Comparison of ENCODE assay signal across 21 mouse cellular contexts in the genomic region with DNA sequence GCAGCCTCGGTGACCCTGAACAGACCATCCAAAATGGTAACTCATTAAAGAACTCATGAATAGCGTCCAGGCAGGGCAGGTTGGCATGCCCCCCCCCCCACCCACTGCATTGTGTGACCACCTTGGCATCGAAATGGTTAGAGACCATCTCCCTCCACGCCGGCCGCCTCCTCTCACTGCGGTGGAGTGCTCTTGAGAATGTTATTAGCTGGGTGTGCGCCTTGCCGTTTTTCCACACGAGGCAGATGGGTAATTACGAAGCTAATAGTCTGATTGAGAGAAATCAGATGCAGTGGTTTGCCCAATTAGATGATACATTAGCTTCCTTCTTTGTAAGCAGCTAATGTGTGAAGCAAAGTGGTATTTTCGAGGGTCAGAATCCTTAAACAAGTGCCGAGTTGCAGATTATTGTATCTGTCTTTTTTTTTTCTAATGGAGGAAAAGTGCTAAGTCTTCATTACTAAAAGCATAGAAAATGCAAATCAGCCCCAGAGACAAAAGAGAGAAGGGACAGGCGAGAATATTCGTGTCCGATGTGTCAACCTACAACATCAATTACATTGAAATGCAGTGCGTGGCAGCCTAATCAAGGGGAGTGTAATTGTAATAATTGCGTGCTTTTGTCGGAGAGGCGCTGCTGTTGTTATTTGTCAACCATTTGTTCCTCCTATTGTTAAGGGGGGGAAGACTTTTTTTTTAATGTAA.
DNase-seq lines count a peak whose midpoint lies in the region; ATAC-seq lines count a peak whose summit lies in the region.
"Had no signal": no experiment of that assay in that cellular context is flagged by ENCODE, and none has a peak within 500 bp of the region (broad histone marks: within the 10 kb centered on the region; RNA-seq: fewer than 3 reads in every experiment).

No protein-coding gene starts in this region.

- no peaks in the 10 kb centered on the region; the same call in none of the 2 replicates for H3K4me1 ChIP-seq in forebrain, embryonic 11.5 days (replicated peaks; ENCODE audit: control insufficient read depth, insufficient read depth, low read length)
- H3K4me1 ChIP-seq in forebrain, embryonic 10.5 days: peaks cover 30% of the 10 kb centered on the region
- peaks cover 6% of the 10 kb centered on the region for H3K4me1 ChIP-seq in neural tube, embryonic 12.5 days
- H3K4me1 ChIP-seq in hindbrain, embryonic 15.5 days (replicated peaks): peaks cover 24% of the 10 kb centered on the region
- H3K4me1 ChIP-seq in neural tube, embryonic 15.5 days: peaks cover 25% of the 10 kb centered on the region
- H3K4me1 ChIP-seq: limb, embryonic 15.5 days; megakaryocyte, embryonic 14.5 days had no signal

- 68% methylated on average over 20 of the region's 20 CpGs for WGBS in forebrain, embryonic 11.5 days
- 86% methylated on average over 20 of the region's 20 CpGs for WGBS in forebrain, embryonic 10.5 days
- WGBS in neural tube, embryonic 12.5 days: 66% methylated on average over 20 of the region's 20 CpGs
- 47% methylated on average over 20 of the region's 20 CpGs for WGBS in hindbrain, embryonic 15.5 days
- 38% methylated on average over 20 of the region's 20 CpGs for WGBS in neural tube, embryonic 15.5 days

- peak; percentile 67; the same call in 1 of the 2 replicates for ATAC-seq in forebrain, embryonic 11.5 days (replicated peaks; ENCODE audit: low FRiP score)
- ATAC-seq in neural tube, embryonic 12.5 days (ENCODE audit: low FRiP score, low read depth): 0 out of 2 replicates have a peak, but pooled peaks have one; percentile 44
- no peak for ATAC-seq in hindbrain, embryonic 15.5 days (ENCODE audit: low FRiP score, low read depth)
- ATAC-seq in neural tube, embryonic 15.5 days (ENCODE audit: low FRiP score): peak; percentile 50; the same call in 1 of the 2 replicates
- ATAC-seq: CD4-positive, CD25-positive, alpha-beta regulatory T cell, adult 4 months; liver, postnatal 0 days had no signal

- no peaks in the 10 kb centered on the region for H3K36me3 ChIP-seq in forebrain, embryonic 11.5 days (ENCODE audit: control insufficient read depth, insufficient read depth, low read length)
- no peaks in the 10 kb centered on the region for H3K36me3 ChIP-seq in forebrain, embryonic 10.5 days (replicated peaks)
- H3K36me3 ChIP-seq in neural tube, embryonic 12.5 days: no peaks in the 10 kb centered on the region
- no peaks in the 10 kb centered on the region for H3K36me3 ChIP-seq in hindbrain, embryonic 15.5 days
- no peaks in the 10 kb centered on the region for H3K36me3 ChIP-seq in neural tube, embryonic 15.5 days
- H3K36me3 ChIP-seq: G1E; limb, embryonic 15.5 days had no signal

- H3K9me3 ChIP-seq in forebrain, embryonic 11.5 days (ENCODE audit: control insufficient read depth, low read length): no peaks in the 10 kb centered on the region
- H3K9me3 ChIP-seq in forebrain, embryonic 10.5 days: no peaks in the 10 kb centered on the region
- no peaks in the 10 kb centered on the region for H3K9me3 ChIP-seq in neural tube, embryonic 12.5 days
- no peaks in the 10 kb centered on the region for H3K9me3 ChIP-seq in hindbrain, embryonic 15.5 days
- no peaks in the 10 kb centered on the region for H3K9me3 ChIP-seq in neural tube, embryonic 15.5 days (replicated peaks)
- H3K9me3 ChIP-seq: limb, embryonic 15.5 days had no signal

- intact Hi-C loops in left cerebral cortex, postnatal 14 days (cut with DNase I): no loop called here

- no peaks in the 10 kb centered on the region; the same call in 1 of the 2 replicates for H3K27me3 ChIP-seq in forebrain, embryonic 11.5 days (ENCODE audit: control insufficient read depth, insufficient read depth, low read length)
- H3K27me3 ChIP-seq in forebrain, embryonic 10.5 days (ENCODE audit: poor library complexity, severe bottlenecking): 0 out of 2 replicates have a peak, but pooled peaks cover 5% of the 10 kb centered on the region
- H3K27me3 ChIP-seq in neural tube, embryonic 12.5 days (replicated peaks): no peaks in the 10 kb centered on the region
- no peaks in the 10 kb centered on the region for H3K27me3 ChIP-seq in hindbrain, embryonic 15.5 days
- no peaks in the 10 kb centered on the region; the same call in 1 of the 2 replicates for H3K27me3 ChIP-seq in neural tube, embryonic 15.5 days (replicated peaks)
- H3K27me3 ChIP-seq: limb, embryonic 15.5 days; megakaryocyte, embryonic 14.5 days had no signal

- H3K4me2 ChIP-seq in forebrain, embryonic 11.5 days (ENCODE audit: low read depth, low read length, severe bottlenecking): no peak overlapping the region
- H3K4me2 ChIP-seq in neural tube, embryonic 12.5 days (replicated peaks): no peak overlapping the region
- H3K4me2 ChIP-seq in hindbrain, embryonic 15.5 days: peak overlapping the region; percentile 1; the same call in 1 of the 2 replicates
- H3K4me2 ChIP-seq in neural tube, embryonic 15.5 days: no peak overlapping the region
- H3K4me2 ChIP-seq: limb, embryonic 15.5 days had no signal

- no peak overlapping the region for H3K4me3 ChIP-seq in forebrain, embryonic 11.5 days (ENCODE audit: low read depth, low read length)
- H3K4me3 ChIP-seq in forebrain, embryonic 10.5 days: no peak overlapping the region
- H3K4me3 ChIP-seq in neural tube, embryonic 12.5 days: no peak overlapping the region
- H3K4me3 ChIP-seq in hindbrain, embryonic 15.5 days: no peak overlapping the region
- no peak overlapping the region for H3K4me3 ChIP-seq in neural tube, embryonic 15.5 days (replicated peaks)
- H3K4me3 ChIP-seq: limb, embryonic 15.5 days; myocyte had no signal

- no peak overlapping the region for H3K27ac ChIP-seq in forebrain, embryonic 11.5 days (ENCODE audit: low read depth, low read length)
- no peak overlapping the region for H3K27ac ChIP-seq in forebrain, embryonic 10.5 days
- no peak overlapping the region for H3K27ac ChIP-seq in neural tube, embryonic 12.5 days
- no peak overlapping the region for H3K27ac ChIP-seq in hindbrain, embryonic 15.5 days (replicated peaks)
- H3K27ac ChIP-seq in neural tube, embryonic 15.5 days (replicated peaks): peak overlapping the region; percentile 33; the same call in 1 of the 2 replicates
- H3K27ac ChIP-seq: limb, embryonic 15.5 days had no signal

- DNase-seq in forebrain, embryonic 11.5 days (ENCODE audit: low spot score): no peak
- DNase-seq in forebrain, embryonic 10.5 days (ENCODE audit: extremely low spot score, low spot score): no peak
- DNase-seq in neural tube, embryonic 10.5 days (ENCODE audit: extremely low spot score, low spot score): no peak
- no peak for DNase-seq in left cerebral cortex, postnatal 14 days (ENCODE audit: low spot score in 2 of 2)
- DNase-seq in adrenal gland, adult 2 months: no peak
- DNase-seq: cerebellum, adult 8-10 months; heart, adult 18-20 months; kidney, adult 18-20 months; kidney, postnatal 25 days; layer of hippocampus, adult 9-11 months; liver, postnatal 0 days; lung, postnatal 14 days; right cerebral cortex, postnatal 4 days had no signal

- H3K9ac ChIP-seq in forebrain, embryonic 11.5 days (ENCODE audit: low read length): no peak overlapping the region
- no peak overlapping the region for H3K9ac ChIP-seq in neural tube, embryonic 12.5 days
- H3K9ac ChIP-seq in hindbrain, embryonic 15.5 days: no peak overlapping the region
- no peak overlapping the region for H3K9ac ChIP-seq in neural tube, embryonic 15.5 days (replicated peaks)
- H3K9ac ChIP-seq: limb, embryonic 15.5 days; liver, postnatal 0 days had no signal
